In the genomic region with DNA sequence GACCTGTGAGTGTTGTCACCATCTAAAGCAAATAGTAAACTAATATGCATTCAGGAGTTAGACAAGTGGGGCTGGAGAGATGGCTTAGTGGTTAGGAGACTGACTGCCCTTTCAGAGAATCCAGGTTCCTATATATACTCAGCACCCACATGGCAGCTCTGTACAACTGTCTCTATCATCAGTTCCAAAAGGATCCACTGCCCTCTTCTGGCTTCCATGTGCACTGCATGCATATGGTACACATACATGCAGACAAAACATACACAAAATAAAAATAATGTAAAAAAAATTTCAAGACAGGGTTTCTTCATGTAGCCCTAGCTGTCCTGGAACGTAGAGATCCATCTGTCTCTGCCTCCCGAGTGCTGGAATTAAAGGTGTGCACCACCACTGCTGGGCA, we compare ENCODE assay signal across 9 mouse cellular contexts. TPM values are rescaled to one million over a fixed set of nuclear protein-coding genes. Genes with fewer than 3 reads are reported as not detected.
DNase-seq lines count a peak whose midpoint lies in the region; ATAC-seq lines count a peak whose summit lies in the region.
"Had no signal": no experiment of that assay in that cellular context is flagged by ENCODE, and none has a peak within 500 bp of the region (broad histone marks: within the 10 kb centered on the region; RNA-seq: fewer than 3 reads in every experiment).

No protein-coding gene starts in this region.

- no peaks in the 10 kb centered on the region for H3K9me3 ChIP-seq in kidney, embryonic 15.5 days (replicated peaks)
- no peaks in the 10 kb centered on the region for H3K9me3 ChIP-seq in liver, embryonic 13.5 days (replicated peaks)
- H3K9me3 ChIP-seq: embryonic facial prominence, embryonic 15.5 days had no signal

- no peak overlapping the region for H3K9ac ChIP-seq in kidney, embryonic 15.5 days
- no peak overlapping the region for H3K9ac ChIP-seq in liver, embryonic 13.5 days
- H3K9ac ChIP-seq: embryonic facial prominence, embryonic 15.5 days had no signal

- no peak overlapping the region for H3K4me3 ChIP-seq in kidney, embryonic 15.5 days (replicated peaks)
- no peak overlapping the region for H3K4me3 ChIP-seq in liver, embryonic 13.5 days (replicated peaks)
- H3K4me3 ChIP-seq: embryonic facial prominence, embryonic 15.5 days had no signal

- H3K36me3 ChIP-seq in kidney, embryonic 15.5 days = peaks cover 69% of the 10 kb centered on the region
- peaks cover 46% of the 10 kb centered on the region for H3K36me3 ChIP-seq in liver, embryonic 13.5 days

- no peak overlapping the region for H3K27ac ChIP-seq in kidney, embryonic 15.5 days
- H3K27ac ChIP-seq in liver, embryonic 13.5 days = no peak overlapping the region
- H3K27ac ChIP-seq: embryonic facial prominence, embryonic 15.5 days had no signal

- no peaks in the 10 kb centered on the region for H3K27me3 ChIP-seq in kidney, embryonic 15.5 days
- H3K27me3 ChIP-seq in liver, embryonic 13.5 days = no peaks in the 10 kb centered on the region
- H3K27me3 ChIP-seq: embryonic facial prominence, embryonic 15.5 days had no signal

- H3K4me1 ChIP-seq in kidney, embryonic 15.5 days = no peaks in the 10 kb centered on the region
- H3K4me1 ChIP-seq in liver, embryonic 13.5 days (replicated peaks) = no peaks in the 10 kb centered on the region
- H3K4me1 ChIP-seq: embryonic facial prominence, embryonic 15.5 days had no signal

- ATAC-seq in CD4-positive, CD25-positive, alpha-beta regulatory T cell, adult 4 months = no peak
- ATAC-seq in kidney, embryonic 15.5 days (replicated peaks; ENCODE audit: low FRiP score) = no peak
- ATAC-seq in liver, embryonic 13.5 days (ENCODE audit: low read depth) = no peak

- no peak overlapping the region for H3K4me2 ChIP-seq in kidney, embryonic 15.5 days
- H3K4me2 ChIP-seq in liver, embryonic 13.5 days = no peak overlapping the region
- H3K4me2 ChIP-seq: embryonic facial prominence, embryonic 15.5 days had no signal

- 94% methylated on average over 2 of the region's 2 CpGs for WGBS in kidney, embryonic 15.5 days
- 77% methylated on average over 2 of the region's 2 CpGs for WGBS in liver, embryonic 13.5 days (ENCODE audit: insufficient replicate concordance)

- DNase-seq in CD4-positive, CD25-positive, alpha-beta regulatory T cell, adult 2 months (ENCODE audit: low read depth, low spot score) = peak; percentile 56
- peak; percentile 24 for DNase-seq in kidney, adult 9 months
- DNase-seq in adipocyte (ENCODE audit: low spot score) = peak; percentile 30
- peak; percentile 26 for DNase-seq in liver, embryonic 13.5 days
- DNase-seq in thymus, postnatal 4 days = peak; percentile 70
- no peak for DNase-seq in layer of hippocampus, adult 9-11 months

RNA-seq across cellular contexts. Expression of a gene that starts 36.6 kb away (rescaled TPM):
- 10 to 100 TPM; 35.5 to 43.3 TPM for polyA plus RNA-seq in CD4-positive, CD25-positive, alpha-beta regulatory T cell, adult 4 months (2017; shearing (Covaris generic))
- polyA plus RNA-seq in kidney, embryonic 15.5 days (2015; fragmentation: Nextera tagmentation; extraction: Ambion mirVana) = 29.8 and 29.9 TPM in 2 replicates
- 9.2 TPM in 2 replicates for polyA plus RNA-seq in liver, embryonic 13.5 days (2015; fragmentation: Nextera tagmentation; extraction: Ambion mirVana)
